Mouse (Mus musculus) embryonic fibroblast, embryonic 13.5 days (primary cell): Measurements from ENCODE around the gene Carf. TPM values are rescaled to one million over a fixed set of nuclear protein-coding genes. Genes with fewer than 3 reads are reported as not detected.

Experiments used
- H3K27ac ChIP-seq: 2 replicates; pipeline ENCODE4 v1.5.1; 2012; ENCODE audit warnings: low read length, control low read depth, inconsistent platforms; ENCODE audit not compliant: insufficient read depth
- H3K4me1 ChIP-seq: 2 replicates; pipeline ENCODE4 v1.6.1; 2011; ENCODE audit warnings: low read length; ENCODE audit not compliant: control insufficient read depth, insufficient read depth
- H3K4me3 ChIP-seq: 2 replicates; pipeline ENCODE4 v1.5.1; 2011; ENCODE audit warnings: mild to moderate bottlenecking, control low read depth, low read length; ENCODE audit not compliant: insufficient read depth
- CTCF ChIP-seq: IDR thresholded peaks from 2 replicates; pipeline ENCODE4 v1.5.1; 2011; ENCODE audit warnings: mild to moderate bottlenecking, control low read depth, low read length, moderate library complexity, borderline replicate concordance; ENCODE audit not compliant: insufficient read depth
- POLR2A ChIP-seq: IDR thresholded peaks from 2 replicates; pipeline ENCODE4 v1.6.1; 2011; ENCODE audit warnings: low read depth, mild to moderate bottlenecking, control low read depth, low read length, moderate library complexity
- polyA plus RNA-seq: library from polyadenylated mRNA; stranded (reverse); fragments of >200 nt; gene quantifications from 2 replicates; pipeline ENCODE4 v1.2.4, GENCODE M21; 2011; ENCODE audit warnings: low read depth; ENCODE audit not compliant: missing spikeins, insufficient read length

Carf gene
- polyA plus RNA-seq, 1 experiment: 21.3 TPM

- Histone ChIP-seq H3K27ac (peak overlapping the region; percentile 9; the same call in 1 of the 2 replicates), H3K4me1 (no peaks in the 10 kb centered on the region), H3K4me3 (no peak overlapping the region; the same call in 1 of the 2 replicates)
- TF ChIP-seq CTCF: no peak
- peak; percentile 35; the same call in 1 of the 2 replicates for TF ChIP-seq POLR2A
These were observed 81.3 kb downstream of the Carf start for GRCm38 (mm10) chr1:60179376-60179775.

- no peaks in the 10 kb centered on the region for H3K4me1 ChIP-seq
- H3K27ac ChIP-seq: peak within 1 kb of the TSS; percentile 91
- TF ChIP-seq CTCF (no peak), POLR2A (peak; percentile 98)
- peak within 1 kb of the TSS; percentile 91 for H3K4me3 ChIP-seq
These were observed 82.1 kb downstream of the Carf start, which contains the start of gene Nbeal1 for GRCm38 (mm10) chr1:60179932-60180783. Gene Nbeal1 (plus strand): TSS chr1:60180599.

- no peak for TF ChIP-seq CTCF
- no peak for TF ChIP-seq POLR2A
- peak overlapping the region; percentile 58 for H3K27ac ChIP-seq
- peak overlapping the region; percentile 91 for H3K4me3 ChIP-seq
- no peaks in the 10 kb centered on the region for H3K4me1 ChIP-seq
These were observed 82.8 kb downstream of the Carf start for GRCm38 (mm10) chr1:60180784-60181221.

- TF ChIP-seq CTCF (no peak), POLR2A (no peak)
- no peak overlapping the region for H3K27ac ChIP-seq
- H3K4me1 ChIP-seq: peaks cover 2% of the 10 kb centered on the region; the same call in 1 of the 2 replicates
- no peak overlapping the region for H3K4me3 ChIP-seq
These were observed 90.4 kb downstream of the Carf start for GRCm38 (mm10) chr1:60188454-60188853.

GRCm38 (mm10) chr1:60196813-60197212 is 98.8 kb downstream of the Carf start:
- Histone ChIP-seq H3K27ac (no peak overlapping the region), H3K4me1 (no peaks in the 10 kb centered on the region), H3K4me3 (no peak overlapping the region)
- TF ChIP-seq POLR2A (no peak), CTCF (no peak)

GRCm38 (mm10) chr1:60199006-60199405 is 101.0 kb downstream of the Carf start:
- no peak overlapping the region for H3K27ac ChIP-seq
- no peak overlapping the region for H3K4me3 ChIP-seq
- no peaks in the 10 kb centered on the region for H3K4me1 ChIP-seq
- TF ChIP-seq POLR2A (no peak), CTCF (no peak)

Other genes starting within 250 kb of the Carf start
- 21.0 and 22.3 TPM in 2 replicates for gene Fam117b, start 185.2 kb upstream of the Carf start, polyA plus RNA-seq
- 1.5 and 4.1 TPM in 2 replicates for gene Ica1l, start 55.1 kb upstream of the Carf start, polyA plus RNA-seq
- gene Wdr12, start 398 bp downstream of the Carf start, polyA plus RNA-seq: 30.7 and 33.6 TPM in 2 replicates
- 45.0 and 55.1 TPM in 2 replicates for gene Nbeal1, start 82.4 kb downstream of the Carf start, polyA plus RNA-seq
- 62.9 and 72.8 TPM in 2 replicates for gene Cyp20a1, start 245.1 kb downstream of the Carf start, polyA plus RNA-seq